Mouse (Mus musculus) myocyte (in vitro differentiated cells): Measurements from ENCODE around the gene Tmem209.

Experiments used
- CEBPB ChIP-seq: IDR thresholded peaks from 2 replicates; pipeline ENCODE4 v1.6.1; 2011; ENCODE audit warnings: mild to moderate bottlenecking, moderate library complexity; ENCODE audit not compliant: poor library complexity, insufficient read depth, severe bottlenecking
- MYOG ChIP-seq, 3 experiments: IDR thresholded peaks; one replicate each; pipeline ENCODE4 v1.6.1; 2011; ENCODE audit warnings: control low read depth in 2 of 3, low read depth in 2 of 3, mild to moderate bottlenecking in 2 of 3; ENCODE audit not compliant: insufficient read length in 2 of 3, control insufficient read depth in 1 of 3, insufficient read depth in 1 of 3
- POLR2A ChIP-seq: IDR thresholded peaks from one replicate; pipeline ENCODE4 v1.6.1; 2011; ENCODE audit warnings: low read depth, mild to moderate bottlenecking, control low read depth, moderate library complexity; ENCODE audit not compliant: insufficient read length
- POLR2AphosphoS2 ChIP-seq: IDR thresholded peaks from one replicate; pipeline ENCODE4 v1.6.1; 2011; ENCODE audit warnings: low read depth, control low read depth; ENCODE audit not compliant: insufficient read length
- REST ChIP-seq: IDR thresholded peaks from one replicate; pipeline ENCODE4 v1.6.1; 2011; ENCODE audit warnings: mild to moderate bottlenecking, control low read depth, moderate library complexity; ENCODE audit not compliant: insufficient read depth, insufficient read length
- TCF12 ChIP-seq: IDR thresholded peaks from one replicate; pipeline ENCODE4 v1.6.1; 2011; ENCODE audit warnings: mild to moderate bottlenecking, control low read depth; ENCODE audit not compliant: poor library complexity, insufficient read depth, severe bottlenecking
- USF1 ChIP-seq: IDR thresholded peaks from one replicate; pipeline ENCODE4 v1.6.1; 2011; ENCODE audit warnings: low read depth, mild to moderate bottlenecking, control low read depth, moderate library complexity

DNA sequence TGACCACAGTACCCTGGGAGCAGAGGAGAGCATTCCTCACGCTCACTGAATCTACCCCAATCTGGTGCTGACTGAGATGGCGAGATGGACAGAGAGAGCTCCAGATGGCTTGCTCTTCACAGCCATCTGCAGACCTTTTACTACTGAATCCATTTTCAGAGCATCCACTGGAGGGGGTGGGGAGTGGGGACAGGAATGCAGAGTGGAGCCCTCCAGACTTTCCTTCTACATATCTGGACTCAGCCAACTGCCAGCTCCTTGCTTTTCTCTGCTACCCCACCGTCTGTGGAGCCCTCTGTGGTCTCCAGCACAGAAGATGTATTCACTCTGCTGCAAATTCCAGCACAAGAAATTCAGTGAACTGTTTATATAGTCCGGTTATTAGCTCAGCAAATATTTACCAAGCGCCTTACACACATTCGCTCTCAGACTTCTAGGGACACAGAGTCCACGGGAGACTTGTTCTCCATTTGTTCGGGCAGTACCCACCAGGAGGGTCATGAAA is 32.3 kb downstream of the Tmem209 start:
- TF ChIP-seq TCF12 (no peak), POLR2A (no peak), USF1 (no peak), MYOG (IDR thresholded peaks at IDR 0.05; ENCODE audit: control insufficient read depth in 1 of 3, insufficient read depth in 1 of 3, insufficient read length in 2 of 3, low read depth in 2 of 3) (no peak), REST (no peak), CEBPB (no peak), POLR2AphosphoS2 (no peak)
